Mouse (Mus musculus) limb, embryonic 11.5 days (tissue): ENCODE data around the gene Spp1. TPM values are rescaled to one million over a fixed set of nuclear protein-coding genes. Genes with fewer than 3 reads are reported as not detected.

Experiments
- ATAC-seq: fragments of 200-750 bp; cut with Nextera tagmentation; 2 replicates; pipeline ENCODE4 v1.8.0; 2017; ENCODE audit warnings: low read depth; ENCODE audit not compliant: insufficient number of reproducible peaks, low FRiP score, low TSS enrichment
- DNase-seq: peaks from one replicate; pipeline ENCODE4 v3.0.0-alpha.2; 2015; ENCODE audit warnings: low spot score
- H3K27ac ChIP-seq: fragments of 300-500 bp; sonication (generic); replicated peaks from 2 replicates; pipeline ENCODE4 v1.5.1; 2014; ENCODE audit warnings: low read depth, mild to moderate bottlenecking, low read length
- H3K27me3 ChIP-seq: fragments of 300-500 bp; sonication (generic); 2 replicates; pipeline ENCODE4 v1.6.1; 2014; ENCODE audit warnings: mild to moderate bottlenecking, low read length, mixed read lengths; ENCODE audit not compliant: control insufficient read depth, insufficient read depth
- H3K36me3 ChIP-seq: fragments of 300-500 bp; sonication (generic); 2 replicates; pipeline ENCODE4 v1.6.1; 2014; ENCODE audit warnings: mild to moderate bottlenecking, low read length, moderate library complexity, mixed read lengths; ENCODE audit not compliant: control insufficient read depth, insufficient read depth
- H3K4me1 ChIP-seq: fragments of 300-500 bp; sonication (generic); 2 replicates; pipeline ENCODE4 v1.6.1; 2014; ENCODE audit warnings: low read length, mixed read lengths; ENCODE audit not compliant: control insufficient read depth, insufficient read depth
- H3K4me2 ChIP-seq: fragments of 300-500 bp; sonication (generic); 2 replicates; pipeline ENCODE4 v1.6.1; 2014; ENCODE audit warnings: low read depth, mild to moderate bottlenecking, moderate library complexity; ENCODE audit not compliant: severe bottlenecking
- H3K4me3 ChIP-seq: fragments of 300-500 bp; sonication (generic); 2 replicates; pipeline ENCODE4 v1.5.1; 2014; ENCODE audit warnings: low read depth, low read length
- H3K9ac ChIP-seq: fragments of 300-500 bp; sonication (generic); 2 replicates; pipeline ENCODE4 v1.6.1; 2014; ENCODE audit warnings: mild to moderate bottlenecking, low read length
- H3K9me3 ChIP-seq: fragments of 300-500 bp; sonication (generic); 2 replicates; pipeline ENCODE4 v1.6.1; 2016; ENCODE audit warnings: low read length; ENCODE audit not compliant: control insufficient read depth
- WGBS: fragments of 180-500 bp; shearing (Covaris S2); extraction: QIAGEN DNeasy Blood & Tissue Kit; methylation state at CpG from one replicate; pipeline ENCODE4 v1.1.7; 2014; 5-methylcytosine and 5-hydroxymethylcytosine counted together
- polyA plus RNA-seq: library from polyadenylated mRNA; unstranded; fragments of >200 nt; fragmentation: Nextera tagmentation; extraction: Ambion mirVana; gene quantifications from 2 replicates; pipeline ENCODE4 v1.2.1, GENCODE M21; 2014

Gene Spp1
- polyA plus RNA-seq, 1 experiment from 2014 or later: 9.9 TPM

DNA sequence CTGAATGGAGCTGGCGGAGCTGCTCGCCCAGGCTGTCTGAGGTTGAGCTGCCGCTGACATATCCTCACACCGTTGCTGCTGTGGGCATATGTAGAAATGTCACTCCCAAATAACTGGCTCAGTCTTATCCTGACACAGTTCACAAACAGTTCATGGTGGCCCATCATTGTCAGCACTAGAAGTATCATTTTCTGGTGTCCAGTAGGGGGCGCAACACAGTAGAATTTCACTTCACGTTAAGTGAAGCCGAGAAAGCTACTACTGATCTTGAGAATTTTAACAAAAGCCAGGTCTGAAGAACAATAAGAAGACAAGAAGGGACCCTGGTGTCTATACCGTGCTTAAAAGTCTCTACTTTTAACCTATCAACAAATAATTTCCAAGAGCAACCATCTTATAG, 37.5 kb downstream of the Spp1 start:
- no peaks in the 10 kb centered on the region for H3K27me3 ChIP-seq
- H3K27ac ChIP-seq: no peak overlapping the region
- ATAC-seq: no peak
- peaks cover 18% of the 10 kb centered on the region for H3K36me3 ChIP-seq
- no peaks in the 10 kb centered on the region for H3K4me1 ChIP-seq
- 92% methylated on average over 8 of the region's 8 CpGs for WGBS
- H3K9ac ChIP-seq: no peak overlapping the region
- H3K4me3 ChIP-seq: no peak overlapping the region
- H3K9me3 ChIP-seq: no peaks in the 10 kb centered on the region
- no peak for DNase-seq
- no peak overlapping the region for H3K4me2 ChIP-seq

DNA sequence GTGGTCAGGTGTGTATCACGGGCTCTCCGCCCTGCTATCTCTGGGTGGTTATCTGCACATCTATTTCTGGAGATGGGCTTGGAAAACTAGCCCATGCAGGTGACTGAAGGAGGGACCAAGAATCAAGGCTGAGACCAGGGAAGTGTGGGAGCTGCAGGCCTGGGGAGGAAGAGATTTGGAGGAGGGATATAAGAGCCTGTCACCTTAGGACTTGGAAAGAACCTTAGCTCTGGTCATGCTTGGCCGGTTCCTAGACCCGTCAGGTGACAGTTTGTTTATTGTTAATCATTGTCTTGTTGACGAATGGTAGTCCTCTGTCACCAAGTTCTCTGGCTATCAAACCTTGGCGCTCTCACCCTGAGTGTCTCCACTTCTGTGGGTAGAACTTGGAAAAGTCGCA, 45.4 kb downstream of the Spp1 start:
- no peak for ATAC-seq
- Histone ChIP-seq H3K4me3 (no peak overlapping the region), H3K27me3 (no peaks in the 10 kb centered on the region)

DNA sequence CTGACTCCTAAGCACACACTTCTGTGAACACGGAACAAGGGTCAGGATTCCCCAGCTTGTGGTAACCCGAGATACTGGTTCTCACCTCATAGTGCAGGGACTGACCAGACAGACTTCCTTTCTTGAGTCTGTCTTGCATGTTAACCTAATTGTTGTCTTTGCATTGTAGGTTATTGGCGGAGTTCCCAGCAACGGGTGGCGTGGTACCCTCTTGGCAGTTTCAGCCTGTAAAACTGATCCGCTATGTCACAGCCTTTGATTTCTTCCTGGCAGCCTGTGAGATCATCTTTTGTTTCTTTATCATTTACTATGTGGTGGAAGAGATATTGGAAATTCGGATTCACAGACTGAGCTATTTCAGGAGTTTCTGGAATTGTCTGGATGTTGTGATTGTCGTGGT, 47.9 kb downstream of the Spp1 start:
- H3K27me3 ChIP-seq: no peaks in the 10 kb centered on the region
- H3K9me3 ChIP-seq: no peaks in the 10 kb centered on the region
- no peak for ATAC-seq
- H3K4me1 ChIP-seq: no peaks in the 10 kb centered on the region
- H3K27ac ChIP-seq: no peak overlapping the region
- WGBS: 94% methylated on average over 8 of the region's 8 CpGs
- no peak for DNase-seq
- no peak overlapping the region for H3K4me3 ChIP-seq
- no peak overlapping the region for H3K4me2 ChIP-seq
- H3K9ac ChIP-seq: no peak overlapping the region
- peaks cover 17% of the 10 kb centered on the region for H3K36me3 ChIP-seq

More for the DNA sequence above, 45.4 kb downstream of the Spp1 start:
- peaks cover 22% of the 10 kb centered on the region for H3K36me3 ChIP-seq
- no peak overlapping the region for H3K4me2 ChIP-seq
- 83% methylated on average over 7 of the region's 7 CpGs for WGBS
- H3K9ac ChIP-seq: no peak overlapping the region
- H3K4me1 ChIP-seq: no peaks in the 10 kb centered on the region
- no peak overlapping the region for H3K27ac ChIP-seq
- DNase-seq: no peak
- no peaks in the 10 kb centered on the region for H3K9me3 ChIP-seq

Other genes with a start within 250 kb of the Spp1 start
- gene Dmp1, start 232.5 kb upstream of the Spp1 start, polyA plus RNA-seq: not detected in 2 replicates
- gene Ibsp, start 135.9 kb upstream of the Spp1 start, polyA plus RNA-seq: not detected in 2 replicates
- gene Mepe, start 109.8 kb upstream of the Spp1 start, polyA plus RNA-seq: not detected in 2 replicates
- gene Pkd2, start 24.3 kb downstream of the Spp1 start, polyA plus RNA-seq: 21.1 and 25.3 TPM in 2 replicates
- gene BC005561, start 73.2 kb downstream of the Spp1 start, polyA plus RNA-seq: 17.0 and 18.1 TPM in 2 replicates